In the genomic region with DNA sequence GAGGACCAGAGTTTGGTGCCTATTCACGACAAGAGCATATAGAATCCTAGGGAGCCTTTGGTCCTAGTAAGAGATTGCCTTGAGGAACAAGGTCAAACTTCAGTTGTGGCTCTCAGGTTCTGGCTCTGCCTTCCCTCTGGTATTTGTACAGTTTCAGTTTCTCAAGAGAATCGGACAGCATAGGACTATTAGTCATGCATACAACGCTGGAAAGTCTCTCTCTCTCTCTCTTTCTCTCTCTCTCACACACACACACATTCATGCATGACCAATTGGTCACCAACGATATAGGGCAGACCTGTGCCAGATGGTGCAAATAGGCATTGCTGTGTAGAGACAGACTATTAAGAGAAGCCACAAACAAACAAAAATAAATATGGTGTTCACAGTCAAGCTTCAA, we compare ENCODE assay signal across 8 mouse cellular contexts. TPM values are rescaled to one million over a fixed set of nuclear protein-coding genes. Genes with fewer than 3 reads are reported as not detected.
A peak's percentile ranks its signal among the peaks of the same experiment; 100 is the strongest.
DNase-seq lines count a peak whose midpoint lies in the region; ATAC-seq and TF ChIP-seq lines count a peak whose summit lies in the region.

No protein-coding gene starts in this region.

- peak overlapping the region; percentile 91; the same call in 1 of the 2 replicates for H3K4me2 ChIP-seq in heart, postnatal 0 days (ENCODE audit: low read depth, low read length)
- peak overlapping the region; percentile 68 for H3K4me2 ChIP-seq in hindbrain, embryonic 13.5 days
- peak overlapping the region; percentile 74 for H3K4me2 ChIP-seq in midbrain, embryonic 13.5 days (replicated peaks)

- ATAC-seq in heart, postnatal 0 days (ENCODE audit: insufficient read depth, low read depth): no peak
- ATAC-seq in G1E (ENCODE audit: extremely low read depth, insufficient number of reproducible peaks, low FRiP score, poor library complexity, severe bottlenecking): no peak
- no peak for ATAC-seq in hindbrain, embryonic 13.5 days (ENCODE audit: low FRiP score)
- ATAC-seq in midbrain, embryonic 13.5 days: no peak

- no peaks in the 10 kb centered on the region for H3K27me3 ChIP-seq in heart, postnatal 0 days (ENCODE audit: control insufficient read depth, insufficient read depth, low read length)
- no peaks in the 10 kb centered on the region for H3K27me3 ChIP-seq in G1E (ENCODE audit: insufficient read depth, low read length)
- 0 out of 2 replicates have a peak, but pooled peaks cover 3% of the 10 kb centered on the region for H3K27me3 ChIP-seq in hindbrain, embryonic 13.5 days
- 0 out of 2 replicates have a peak, but pooled peaks cover 5% of the 10 kb centered on the region for H3K27me3 ChIP-seq in midbrain, embryonic 13.5 days

- H3K4me1 ChIP-seq in heart, postnatal 0 days (ENCODE audit: control insufficient read depth, insufficient read depth): 0 out of 2 replicates have a peak, but pooled peaks cover 3% of the 10 kb centered on the region
- peaks cover 26% of the 10 kb centered on the region for H3K4me1 ChIP-seq in G1E (ENCODE audit: insufficient read depth, low read depth, low read length)
- peaks cover 9% of the 10 kb centered on the region; the same call in 1 of the 2 replicates for H3K4me1 ChIP-seq in hindbrain, embryonic 13.5 days (replicated peaks)
- 0 out of 2 replicates have a peak, but pooled peaks cover 8% of the 10 kb centered on the region for H3K4me1 ChIP-seq in midbrain, embryonic 13.5 days (replicated peaks)

- no peaks in the 10 kb centered on the region for H3K36me3 ChIP-seq in heart, postnatal 0 days (replicated peaks; ENCODE audit: control insufficient read depth, insufficient read depth, low read length)
- H3K36me3 ChIP-seq in G1E (replicated peaks): no peaks in the 10 kb centered on the region
- H3K36me3 ChIP-seq in hindbrain, embryonic 13.5 days: no peaks in the 10 kb centered on the region
- no peaks in the 10 kb centered on the region for H3K36me3 ChIP-seq in midbrain, embryonic 13.5 days

- no peak overlapping the region for H3K27ac ChIP-seq in heart, postnatal 0 days (ENCODE audit: low read depth)
- H3K27ac ChIP-seq in hindbrain, embryonic 13.5 days: no peak overlapping the region
- H3K27ac ChIP-seq in midbrain, embryonic 13.5 days: no peak overlapping the region

- TF ChIP-seq CTCF in heart, postnatal 0 days (IDR thresholded peaks at IDR 0.05; ENCODE audit: low read depth): no peak
- no peak for TF ChIP-seq CTCF in G1E (IDR thresholded peaks at IDR 0.05; ENCODE audit: low read depth, low read length)

- TF ChIP-seq EP300 in heart, postnatal 0 days (IDR thresholded peaks at IDR 0.05; ENCODE audit: low read depth): no peak

- 75% methylated on average over 4 of the region's 4 CpGs for WGBS in heart, postnatal 0 days
- 74% methylated on average over 4 of the region's 4 CpGs for WGBS in hindbrain, embryonic 13.5 days
- WGBS in midbrain, embryonic 13.5 days: 79% methylated on average over 4 of the region's 4 CpGs

- no peak for DNase-seq in heart, postnatal 0 days (ENCODE audit: low spot score)
- DNase-seq in heart, adult 18-20 months: no peak
- no peak for DNase-seq in G1E (ENCODE audit: low spot score)
- no peak for DNase-seq in cerebellum, adult 9-11 months
- no peak for DNase-seq in urinary bladder, adult 18-20 months (ENCODE audit: low spot score in 2 of 2)
- DNase-seq in T-cell, adult 2 months (ENCODE audit: low spot score): no peak

- H3K9ac ChIP-seq in heart, postnatal 0 days (replicated peaks; ENCODE audit: low read depth, low read length): no peak overlapping the region
- no peak overlapping the region for H3K9ac ChIP-seq in hindbrain, embryonic 13.5 days
- no peak overlapping the region for H3K9ac ChIP-seq in midbrain, embryonic 13.5 days (replicated peaks)

- H3K9me3 ChIP-seq in heart, postnatal 0 days (replicated peaks; ENCODE audit: control insufficient read depth, low read length): no peaks in the 10 kb centered on the region
- no peaks in the 10 kb centered on the region for H3K9me3 ChIP-seq in G1E (replicated peaks)
- H3K9me3 ChIP-seq in hindbrain, embryonic 13.5 days: no peaks in the 10 kb centered on the region
- no peaks in the 10 kb centered on the region for H3K9me3 ChIP-seq in midbrain, embryonic 13.5 days

- H3K4me3 ChIP-seq in heart, postnatal 0 days (ENCODE audit: low read depth, low read length): peak overlapping the region; percentile 67; the same call in 1 of the 2 replicates
- H3K4me3 ChIP-seq in G1E (ENCODE audit: low read depth, low read length): peak overlapping the region; percentile 96
- H3K4me3 ChIP-seq in hindbrain, embryonic 13.5 days: peak overlapping the region; percentile 59
- peak overlapping the region; percentile 64 for H3K4me3 ChIP-seq in midbrain, embryonic 13.5 days (replicated peaks)

RNA-seq across cellular contexts. Expression of a gene that starts 0.9 kb away (rescaled TPM):
- total RNA-seq in heart, postnatal 0 days (2014; rRNA removed; ENCODE audit: low replicate concordance): 0.76 and 3.2 TPM in 2 replicates
- 1.6 and 1.7 TPM in 2 replicates for polyA plus RNA-seq in heart, postnatal 0 days (2015; fragmentation: Nextera tagmentation; extraction: Ambion mirVana)
- 1 to 10 TPM; 1.7 to 2.4 TPM for total RNA-seq in heart, adult 18-20 months (2021)
- total RNA-seq in G1E (2014; fragmentation: Nextera tagmentation): 7.1 and 11.9 TPM in 2 replicates
- total RNA-seq in G1E (2017): 5.1 and 6.2 TPM in 2 replicates
- 1.1 and 1.6 TPM in 2 replicates for polyA plus RNA-seq in G1E (2012)
- 2.7 and 2.9 TPM in 2 replicates for polyA plus RNA-seq in hindbrain, embryonic 13.5 days (2015; fragmentation: Nextera tagmentation; extraction: Ambion mirVana)
- 1.5 and 1.9 TPM in 2 replicates for polyA plus RNA-seq in midbrain, embryonic 13.5 days (2015; fragmentation: Nextera tagmentation; extraction: Ambion mirVana)
